Mouse (Mus musculus) liver, postnatal 0 days (tissue): Measurements from ENCODE around the gene Gjb6.

Experiments used
- CTCF ChIP-seq: sonication (generic); IDR thresholded peaks from 2 replicates; pipeline ENCODE4 v1.5.1; 2016; ENCODE audit warnings: antibody characterized with exemption, low read depth
- EP300 ChIP-seq: IDR thresholded peaks from 2 replicates; pipeline ENCODE4 v1.6.1; 2016; ENCODE audit warnings: antibody characterized with exemption, low read depth, mild to moderate bottlenecking

DNA sequence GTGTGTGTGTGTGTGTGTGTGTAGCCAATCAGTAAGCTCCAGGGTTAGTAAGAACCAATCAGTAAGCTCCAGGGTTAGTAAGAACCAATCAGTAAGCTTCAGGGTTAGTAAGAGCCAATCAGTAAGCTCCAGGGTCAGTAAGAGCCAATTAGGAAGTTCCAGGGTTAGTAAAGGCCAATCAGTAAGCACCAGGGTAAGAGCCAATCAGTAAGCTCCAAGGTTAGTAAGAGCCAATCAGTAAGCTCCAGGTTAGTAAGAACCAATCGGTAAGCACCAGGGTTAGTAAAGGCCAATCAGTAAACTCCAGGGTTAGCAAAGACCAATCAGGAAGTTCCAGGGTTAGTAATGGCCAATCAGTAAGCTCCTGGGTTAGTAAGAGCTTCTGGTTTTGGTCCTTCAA, 50.5 kb downstream of the Gjb6 start:
- TF ChIP-seq CTCF (no peak), EP300 (no peak)
